Mouse (Mus musculus) stomach, embryonic 16.5 days (tissue): ENCODE data around the gene Rapgef6. TPM values are rescaled to one million over a fixed set of nuclear protein-coding genes. Genes with fewer than 3 reads are reported as not detected.

Experiments used
- ATAC-seq: fragments of 200-750 bp; cut with Nextera tagmentation; 2 replicates; pipeline ENCODE4 v1.8.0; 2017; ENCODE audit warnings: moderate number of reproducible peaks, moderate TSS enrichment; ENCODE audit not compliant: insufficient read depth, low FRiP score
- H3K27ac ChIP-seq: fragments of 300-500 bp; sonication (generic); 2 replicates; pipeline ENCODE4 v1.5.1; 2014; ENCODE audit warnings: low read length
- H3K27me3 ChIP-seq: fragments of 300-500 bp; sonication (generic); 2 replicates; pipeline ENCODE4 v1.6.1; 2014; ENCODE audit warnings: low read length, control low read depth, mixed read lengths; ENCODE audit not compliant: control insufficient read depth, insufficient read depth
- H3K36me3 ChIP-seq: fragments of 300-500 bp; sonication (generic); 2 replicates; pipeline ENCODE4 v1.6.1; 2014; ENCODE audit warnings: low read length; ENCODE audit not compliant: control insufficient read depth, insufficient read depth
- H3K4me1 ChIP-seq: fragments of 300-500 bp; sonication (generic); 2 replicates; pipeline ENCODE4 v1.6.1; 2014; ENCODE audit warnings: low read length, control low read depth, mixed read lengths; ENCODE audit not compliant: control insufficient read depth, insufficient read depth
- H3K4me2 ChIP-seq: fragments of 300-500 bp; sonication (generic); 2 replicates; pipeline ENCODE4 v1.6.1; 2014; ENCODE audit warnings: low read depth, low read length, mixed read lengths
- H3K4me3 ChIP-seq: fragments of 300-500 bp; sonication (generic); replicated peaks from 2 replicates; pipeline ENCODE4 v1.5.1; 2014; ENCODE audit warnings: mild to moderate bottlenecking, low read length
- H3K9ac ChIP-seq: fragments of 300-500 bp; sonication (generic); 2 replicates; pipeline ENCODE4 v1.6.1; 2014; ENCODE audit warnings: low read length
- H3K9me3 ChIP-seq: fragments of 300-500 bp; sonication (generic); replicated peaks from 2 replicates; pipeline ENCODE4 v1.6.1; 2016; ENCODE audit warnings: low read length, control low read depth; ENCODE audit not compliant: control insufficient read depth
- WGBS: fragments of 180-500 bp; shearing (Covaris S2); extraction: QIAGEN DNeasy Blood & Tissue Kit; methylation state at CpG from one replicate; pipeline ENCODE4 v1.1.7; 2014; 5-methylcytosine and 5-hydroxymethylcytosine counted together
- polyA plus RNA-seq: library from polyadenylated mRNA; unstranded; fragments of >200 nt; fragmentation: Nextera tagmentation; extraction: Ambion mirVana; gene quantifications from 2 replicates; pipeline ENCODE4 v1.2.1, GENCODE M21; 2015

Rapgef6 gene
- polyA plus RNA-seq, 1 experiment from 2014 or later, result 31.2 TPM

DNA sequence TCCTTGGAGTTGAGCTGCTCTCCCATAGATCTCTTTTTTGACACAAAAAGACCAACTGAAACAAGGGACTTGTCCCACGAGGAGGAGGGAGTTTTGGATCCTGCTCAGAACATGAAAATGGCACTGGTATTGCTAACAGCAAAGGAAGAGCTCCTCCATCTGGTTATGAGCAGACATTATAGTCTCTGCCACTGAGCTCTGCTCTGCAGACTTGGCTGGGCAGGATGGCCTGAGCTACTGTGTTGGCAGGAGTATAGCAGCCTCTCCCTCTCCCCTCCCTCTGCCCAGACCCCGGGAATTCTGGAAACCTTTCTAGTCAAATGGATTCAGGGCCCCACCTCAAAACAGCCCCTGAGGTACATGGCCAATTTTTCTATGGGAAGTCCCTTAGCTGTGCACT, 187.0 kb downstream of the Rapgef6 start:
- no peak overlapping the region for H3K27ac ChIP-seq

DNA sequence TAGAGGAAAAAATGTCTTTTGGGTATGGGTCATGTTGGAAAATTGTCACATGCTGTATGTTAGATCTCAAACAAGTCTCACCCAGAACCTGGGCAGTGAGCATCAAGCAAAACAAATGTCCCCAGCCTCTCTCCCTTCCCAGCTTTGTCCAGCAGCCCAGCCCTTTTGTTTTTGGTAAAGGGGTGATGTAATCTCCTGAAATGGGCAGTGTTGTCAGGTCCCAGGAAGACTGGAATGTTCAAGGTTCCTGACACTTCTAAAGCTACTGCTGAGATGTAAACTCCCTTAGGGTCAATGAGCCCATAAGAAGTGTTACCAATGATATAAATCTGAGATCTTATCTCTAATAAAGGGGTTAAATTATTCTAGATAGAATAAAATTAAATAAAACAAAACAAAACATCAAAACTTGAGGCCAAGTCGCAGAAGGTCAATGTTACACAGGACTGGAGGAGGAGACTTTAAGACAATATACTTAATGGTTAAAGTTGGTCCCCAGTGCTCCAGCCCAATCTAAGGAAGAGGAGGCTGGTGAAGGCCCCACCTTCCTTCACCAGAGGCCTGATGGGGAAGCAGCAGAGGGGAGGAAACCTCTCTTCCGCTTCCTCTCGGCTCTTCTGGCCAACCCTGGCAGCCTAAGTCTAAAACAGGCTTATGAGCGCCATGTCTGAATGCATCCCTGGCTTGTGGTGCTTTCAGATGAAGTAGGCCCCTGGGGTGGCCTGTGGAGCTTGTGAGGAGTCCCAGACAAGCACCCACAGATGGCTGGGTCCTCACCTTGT, 188.1 kb downstream of the Rapgef6 start:
- Histone ChIP-seq H3K4me2 (no peak overlapping the region), H3K9me3 (no peaks in the 10 kb centered on the region), H3K4me3 (no peak overlapping the region), H3K9ac (no peak overlapping the region), H3K27ac (no peak overlapping the region), H3K27me3 (no peaks in the 10 kb centered on the region), H3K4me1 (no peaks in the 10 kb centered on the region), H3K36me3 (peaks cover 2% of the 10 kb centered on the region; the same call in 1 of the 2 replicates)
- 79% methylated on average over 4 of the region's 4 CpGs for WGBS
- no peak for ATAC-seq

More for the DNA sequence above, 187.0 kb downstream of the Rapgef6 start:
- Histone ChIP-seq H3K36me3 (no peaks in the 10 kb centered on the region), H3K4me2 (no peak overlapping the region), H3K9me3 (no peaks in the 10 kb centered on the region), H3K27me3 (no peaks in the 10 kb centered on the region), H3K4me1 (no peaks in the 10 kb centered on the region), H3K4me3 (no peak overlapping the region), H3K9ac (no peak overlapping the region)
- WGBS, result 58% methylated on average over 2 of the region's 2 CpGs
- no peak for ATAC-seq

DNA sequence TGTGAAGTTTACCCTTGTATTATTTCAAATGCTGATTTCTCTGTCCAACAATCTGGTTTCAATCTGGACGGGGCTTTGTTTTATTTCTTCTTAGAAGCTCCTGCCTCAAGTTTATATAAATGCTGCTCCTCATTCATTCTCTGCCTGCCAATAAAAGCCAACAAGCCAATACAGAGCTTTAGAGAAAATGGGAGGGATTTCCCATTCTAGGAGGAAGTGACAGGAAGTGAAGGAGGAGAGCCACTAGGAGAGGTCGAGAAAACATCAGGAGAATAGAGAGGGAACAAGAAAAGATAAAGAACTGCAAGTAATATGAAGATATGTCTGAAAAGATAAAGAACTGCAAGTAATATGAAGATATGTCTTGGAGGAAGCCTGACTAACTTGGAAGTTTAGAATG, 190.2 kb downstream of the Rapgef6 start:
- no peak for ATAC-seq
- WGBS, result 53% methylated on average over 2 of the region's 2 CpGs
- H3K4me2 ChIP-seq, result no peak overlapping the region
- H3K4me1 ChIP-seq, result no peaks in the 10 kb centered on the region
- no peaks in the 10 kb centered on the region for H3K9me3 ChIP-seq
- H3K36me3 ChIP-seq, result peaks cover 10% of the 10 kb centered on the region; the same call in 1 of the 2 replicates
- no peaks in the 10 kb centered on the region for H3K27me3 ChIP-seq
- H3K27ac ChIP-seq, result no peak overlapping the region
- no peak overlapping the region for H3K4me3 ChIP-seq
- no peak overlapping the region for H3K9ac ChIP-seq

DNA sequence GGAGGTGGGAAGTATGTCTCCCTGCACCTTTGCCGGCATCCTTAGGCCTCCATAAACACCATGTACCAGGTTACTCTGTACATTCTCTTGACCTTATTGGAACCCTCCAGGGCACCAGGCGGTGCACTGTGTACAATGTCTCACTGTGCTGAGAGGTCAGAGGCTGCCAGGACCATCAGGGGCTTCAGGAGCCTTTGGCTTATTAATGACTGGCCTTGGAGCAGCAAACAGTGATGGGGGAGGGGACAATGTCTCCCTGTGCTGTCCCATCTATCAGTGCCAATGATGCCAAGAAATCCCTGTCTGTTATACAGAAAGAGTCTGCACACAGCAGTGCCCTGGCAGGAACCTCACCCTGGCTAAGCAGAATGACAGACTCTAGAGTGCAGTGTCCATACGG, 195.2 kb downstream of the Rapgef6 start:
- Histone ChIP-seq H3K9me3 (no peaks in the 10 kb centered on the region), H3K36me3 (peaks cover 14% of the 10 kb centered on the region), H3K27me3 (no peaks in the 10 kb centered on the region), H3K9ac (no peak overlapping the region), H3K4me1 (no peaks in the 10 kb centered on the region), H3K27ac (no peak overlapping the region), H3K4me3 (no peak overlapping the region), H3K4me2 (no peak overlapping the region)
- 75% methylated on average over 3 of the region's 3 CpGs for WGBS
- no peak for ATAC-seq

DNA sequence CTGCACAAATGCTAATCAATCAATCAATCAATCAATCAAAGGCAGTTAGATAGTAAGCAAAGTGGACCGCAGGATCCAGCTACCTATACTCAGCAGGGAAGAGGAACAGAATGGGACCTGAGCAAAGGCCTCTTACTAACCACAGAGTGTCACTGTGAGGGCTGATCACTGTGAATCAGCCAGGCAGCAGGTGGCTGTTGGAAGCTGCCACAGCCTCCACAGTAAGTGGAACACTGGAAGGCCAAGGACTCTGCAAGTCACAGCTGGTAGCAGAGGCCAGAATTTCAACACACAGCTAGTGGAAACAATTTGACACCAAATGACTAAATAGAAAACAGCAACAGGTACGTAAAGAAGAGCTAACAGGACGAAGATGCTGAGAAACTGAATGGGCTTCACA, 196.0 kb downstream of the Rapgef6 start:
- 84% methylated on average over 3 of the region's 3 CpGs for WGBS
- Histone ChIP-seq H3K4me2 (no peak overlapping the region), H3K4me3 (no peak overlapping the region), H3K4me1 (no peaks in the 10 kb centered on the region), H3K9me3 (no peaks in the 10 kb centered on the region), H3K36me3 (peaks cover 14% of the 10 kb centered on the region), H3K27ac (no peak overlapping the region), H3K9ac (no peak overlapping the region), H3K27me3 (no peaks in the 10 kb centered on the region)
- no peak for ATAC-seq

DNA sequence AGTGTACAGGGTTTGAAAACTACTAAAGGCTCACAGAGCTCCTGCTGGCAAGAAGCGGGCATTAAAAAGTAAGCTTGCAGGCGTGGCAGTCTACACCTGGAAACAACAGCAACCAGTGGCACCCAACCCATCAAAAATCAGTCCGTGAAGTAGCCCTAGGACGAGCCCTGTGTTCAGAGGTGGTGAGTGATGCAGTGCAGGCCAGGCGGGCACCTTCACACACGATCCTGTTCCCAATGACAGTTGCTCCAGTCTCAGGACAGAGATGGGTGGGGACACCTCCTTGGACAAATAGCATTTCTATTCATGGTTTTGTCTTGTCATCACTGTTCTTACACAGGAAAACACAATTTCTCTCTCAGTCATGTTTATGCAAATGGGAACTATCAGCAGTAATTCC, 199.4 kb downstream of the Rapgef6 start:
- WGBS, result 83% methylated on average over 6 of the region's 6 CpGs
- no peaks in the 10 kb centered on the region for H3K27me3 ChIP-seq
- no peak overlapping the region for H3K4me2 ChIP-seq
- peaks cover 5% of the 10 kb centered on the region; the same call in 1 of the 2 replicates for H3K36me3 ChIP-seq
- no peaks in the 10 kb centered on the region for H3K9me3 ChIP-seq
- H3K9ac ChIP-seq, result no peak overlapping the region
- peaks cover 3% of the 10 kb centered on the region; the same call in 1 of the 2 replicates for H3K4me1 ChIP-seq
- H3K4me3 ChIP-seq, result no peak overlapping the region
- H3K27ac ChIP-seq, result no peak overlapping the region
- ATAC-seq, result no peak

DNA sequence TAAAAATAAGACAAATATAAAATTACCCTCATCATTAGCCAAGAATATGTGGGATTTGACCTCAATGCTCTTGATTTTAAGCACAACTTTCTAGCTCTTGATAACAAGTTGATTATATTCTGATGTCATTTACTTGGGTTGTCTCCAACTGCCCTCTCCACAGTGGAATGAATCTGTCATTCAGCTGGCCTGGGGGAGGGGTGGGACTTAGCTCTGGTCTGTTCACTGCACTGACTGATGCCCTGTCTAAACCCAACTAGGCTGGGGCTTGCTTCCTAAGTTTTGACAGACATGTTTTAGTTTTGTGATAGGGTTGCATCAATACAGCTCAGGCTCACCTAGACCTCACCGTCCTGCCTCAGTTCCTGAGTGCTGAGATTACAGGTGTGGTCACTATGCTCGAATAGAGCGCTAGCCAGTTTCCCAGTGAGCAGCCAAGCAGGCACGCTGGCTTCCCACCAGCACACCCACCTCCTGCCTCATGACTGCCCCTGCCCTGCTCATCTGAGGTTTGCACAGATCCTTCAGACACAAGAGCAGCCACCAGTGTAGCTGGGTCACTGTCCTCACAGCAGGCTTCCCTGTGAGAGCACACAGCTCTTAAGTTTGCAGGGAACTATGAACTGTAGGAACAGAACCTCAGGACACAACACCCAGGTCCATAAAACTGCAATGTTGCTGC, 201.8 kb downstream of the Rapgef6 start:
- Histone ChIP-seq H3K4me1 (peaks cover 3% of the 10 kb centered on the region; the same call in 1 of the 2 replicates), H3K27me3 (no peaks in the 10 kb centered on the region), H3K9me3 (no peaks in the 10 kb centered on the region)

DNA sequence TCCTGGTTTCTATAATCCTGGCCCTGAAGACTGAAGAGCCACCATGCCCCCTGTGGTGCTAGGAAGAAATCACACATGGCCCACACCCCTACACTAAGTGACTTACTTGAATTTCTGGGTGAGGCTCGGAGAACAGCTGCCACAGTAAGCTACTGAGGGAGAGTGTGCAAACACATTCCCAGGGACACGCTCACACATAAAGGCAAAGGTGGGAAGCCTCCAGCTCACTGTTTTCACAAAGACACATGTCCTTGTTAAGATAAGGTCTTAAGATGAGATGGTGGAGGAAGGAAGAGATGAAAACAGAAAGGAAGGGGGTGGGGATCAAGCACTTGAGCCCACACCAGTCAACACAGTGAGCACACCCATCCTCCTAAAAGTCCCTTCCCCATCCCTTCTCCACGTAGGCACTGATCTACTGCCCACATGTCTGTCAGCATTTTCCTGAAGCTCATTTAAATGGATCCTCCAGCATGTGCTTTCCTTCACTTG, 204.0 kb downstream of the Rapgef6 start:
- Histone ChIP-seq H3K27me3 (no peaks in the 10 kb centered on the region), H3K36me3 (peaks cover 5% of the 10 kb centered on the region; the same call in 1 of the 2 replicates), H3K4me1 (peaks cover 3% of the 10 kb centered on the region; the same call in 1 of the 2 replicates), H3K9me3 (no peaks in the 10 kb centered on the region), H3K4me2 (no peak overlapping the region), H3K27ac (no peak overlapping the region), H3K4me3 (no peak overlapping the region), H3K9ac (no peak overlapping the region)
- 73% methylated on average over 3 of the region's 3 CpGs for WGBS
- peak; percentile 47; the same call in 1 of the 2 replicates for ATAC-seq

More for the DNA sequence above, 201.8 kb downstream of the Rapgef6 start:
- H3K27ac ChIP-seq, result no peak overlapping the region
- H3K36me3 ChIP-seq, result peaks cover 5% of the 10 kb centered on the region; the same call in 1 of the 2 replicates
- H3K4me2 ChIP-seq, result no peak overlapping the region
- WGBS, result 77% methylated on average over 4 of the region's 4 CpGs
- ATAC-seq, result no peak
- no peak overlapping the region for H3K9ac ChIP-seq
- no peak overlapping the region for H3K4me3 ChIP-seq

DNA sequence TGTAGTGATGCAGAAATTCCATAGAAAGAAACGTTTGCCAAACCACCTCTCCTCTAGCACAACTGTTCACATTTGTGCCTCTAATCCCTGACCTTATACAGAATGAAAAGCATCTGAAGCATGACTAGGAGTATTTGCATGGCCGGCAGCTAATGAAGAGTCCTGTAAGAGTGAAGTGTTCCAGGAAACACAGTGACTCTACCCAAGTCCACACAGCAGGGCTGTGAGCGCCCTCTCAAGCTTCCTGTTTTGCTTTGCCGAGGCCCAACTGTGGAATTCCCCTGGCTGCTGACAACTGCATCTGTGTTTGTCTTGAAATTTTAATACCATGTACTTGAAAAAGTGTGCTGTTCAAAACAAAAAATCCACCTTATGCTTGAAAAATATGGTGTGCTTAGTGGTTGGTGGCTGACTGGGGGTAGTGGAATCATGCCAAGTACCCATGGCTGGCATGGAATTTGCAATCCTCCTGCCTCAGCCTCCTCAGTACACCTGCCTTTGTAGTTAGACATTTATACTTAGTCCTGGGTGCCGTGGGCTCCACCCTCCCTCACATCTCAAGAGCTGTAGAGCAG, 204.8 kb downstream of the Rapgef6 start:
- no peaks in the 10 kb centered on the region for H3K27me3 ChIP-seq
- H3K9ac ChIP-seq, result no peak overlapping the region
- no peak overlapping the region for H3K4me3 ChIP-seq
- H3K4me2 ChIP-seq, result no peak overlapping the region
- H3K36me3 ChIP-seq, result no peaks in the 10 kb centered on the region
- ATAC-seq, result no peak
- no peaks in the 10 kb centered on the region for H3K9me3 ChIP-seq
- 64% methylated on average over 5 of the region's 5 CpGs for WGBS
- 0 out of 2 replicates have a peak overlapping the region, but pooled peaks have one; percentile 23 for H3K27ac ChIP-seq
- peaks cover 3% of the 10 kb centered on the region; the same call in 1 of the 2 replicates for H3K4me1 ChIP-seq
